Mouse (Mus musculus) monocyte, adult 2 months (primary cell): ENCODE measurements around the gene Cnnm2.
A peak's percentile ranks its signal among the peaks of the same experiment; 100 is the strongest.

Source experiments
- DNase-seq, 2 experiments: peaks; one replicate each; pipeline ENCODE4 v3.0.0; 2022; ENCODE audit warnings: low spot score in 2 of 2, low read depth in 1 of 2

Gene Cnnm2

DNA sequence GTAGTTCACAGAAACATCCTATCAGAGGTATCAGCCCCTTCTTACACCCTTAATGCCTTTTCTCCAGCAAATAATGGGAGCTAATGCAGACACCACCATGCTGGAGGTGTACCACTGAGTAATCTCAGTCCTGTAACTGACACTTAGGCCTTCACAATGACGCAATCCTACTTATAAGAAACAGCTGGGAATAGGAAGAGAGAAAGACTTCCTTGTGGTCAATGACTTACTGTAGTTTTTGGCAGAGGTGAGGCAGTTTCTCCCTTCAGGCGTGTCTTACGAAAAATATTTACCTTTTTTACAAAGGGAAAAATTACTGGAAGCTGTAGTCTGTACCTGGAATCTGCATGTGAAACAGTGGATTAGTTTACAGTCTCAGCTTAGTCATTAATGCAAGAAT is 31.1 kb downstream of the Cnnm2 start:
- no peak for DNase-seq

DNA sequence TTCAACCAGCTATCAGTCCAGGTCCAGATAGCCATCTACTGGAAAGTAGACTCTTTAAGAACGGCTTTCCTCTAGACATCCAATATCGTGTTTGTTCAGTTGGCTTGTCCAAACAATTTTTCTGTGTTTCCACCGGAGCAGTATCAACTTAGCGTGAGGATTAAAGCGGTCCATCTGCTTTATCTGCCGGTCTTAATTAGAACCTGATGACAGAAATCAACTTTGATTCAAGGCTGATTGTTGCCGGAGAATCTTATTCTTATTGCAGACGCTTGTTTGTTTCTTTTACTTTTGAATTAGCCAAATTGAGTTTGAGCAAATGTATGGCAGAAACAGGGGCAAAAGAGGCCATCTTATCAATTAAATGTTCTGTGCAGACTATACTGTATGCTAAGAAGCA is 32.8 kb downstream of the Cnnm2 start:
- DNase-seq, result no peak

DNA sequence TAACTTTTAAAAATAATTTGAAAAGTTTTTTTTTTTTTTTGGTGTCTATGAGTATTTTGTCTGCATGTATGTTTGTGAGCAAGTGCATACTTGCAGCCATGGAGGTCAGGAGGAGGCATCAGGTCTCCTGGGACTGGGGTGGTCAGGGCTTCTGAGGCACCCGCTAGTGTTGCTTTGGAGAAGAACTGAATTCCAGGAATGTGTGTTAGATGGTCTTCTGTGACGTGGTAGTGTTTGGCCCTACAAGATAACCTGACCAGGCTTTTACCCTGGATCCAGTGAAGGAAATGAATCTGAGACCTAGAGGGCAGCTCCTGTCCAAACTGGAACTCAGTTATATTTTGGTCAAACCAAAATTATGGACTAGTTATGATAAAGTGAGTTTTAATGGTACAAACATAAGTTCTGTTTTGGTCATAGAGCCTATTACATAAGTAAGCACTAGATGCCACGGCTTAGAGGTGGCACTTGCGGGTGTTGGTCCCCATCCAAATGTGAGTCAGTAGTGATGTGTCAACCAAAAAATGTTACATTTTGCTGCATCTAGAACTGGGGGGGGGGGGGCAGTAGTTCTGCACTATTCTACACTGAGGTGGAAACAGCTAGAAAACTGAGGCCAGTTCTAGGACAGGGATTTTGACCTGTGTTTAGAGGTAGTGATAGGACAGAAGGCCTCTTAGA is 38.6 kb downstream of the Cnnm2 start:
- DNase-seq, result no peak

DNA sequence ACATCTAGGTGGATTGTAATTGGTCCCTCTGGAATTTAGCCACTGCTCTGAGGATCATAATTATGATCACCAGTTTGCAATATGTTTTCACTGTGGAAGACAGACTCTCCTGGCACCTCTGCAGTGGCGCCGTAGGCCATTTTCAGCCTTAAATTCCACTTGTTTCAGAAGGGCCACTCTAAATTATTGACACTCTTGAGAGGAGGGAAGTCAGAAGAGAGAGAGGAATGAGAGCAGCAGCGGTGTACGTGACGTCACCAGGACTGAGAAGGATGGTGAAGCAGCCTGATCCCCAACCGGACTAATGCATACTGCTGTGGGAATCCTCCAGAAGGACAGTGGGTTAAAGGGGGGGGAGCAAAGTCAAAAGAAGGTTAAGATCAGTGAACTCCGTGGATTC is 40.1 kb downstream of the Cnnm2 start:
- no peak for DNase-seq

DNA sequence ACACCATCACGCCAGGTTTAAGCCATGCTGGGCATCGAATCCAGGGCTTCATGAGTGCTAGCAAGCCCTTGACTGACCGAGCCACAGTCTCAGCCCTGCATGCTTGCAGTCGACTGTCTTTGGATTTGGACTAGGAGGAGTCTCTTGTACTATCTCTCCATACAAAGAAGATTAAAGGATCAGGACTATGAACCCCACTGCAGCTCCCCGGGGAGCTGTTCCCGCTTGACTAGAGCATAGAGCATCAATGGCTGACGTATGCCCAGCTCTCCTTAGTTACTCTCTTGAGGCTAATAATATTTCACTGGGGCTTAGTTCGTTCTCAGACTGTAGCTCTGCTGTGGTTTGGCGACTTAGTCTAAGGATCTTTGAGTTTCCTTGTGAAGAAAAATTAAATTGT is 40.9 kb downstream of the Cnnm2 start:
- DNase-seq, result no peak

DNA sequence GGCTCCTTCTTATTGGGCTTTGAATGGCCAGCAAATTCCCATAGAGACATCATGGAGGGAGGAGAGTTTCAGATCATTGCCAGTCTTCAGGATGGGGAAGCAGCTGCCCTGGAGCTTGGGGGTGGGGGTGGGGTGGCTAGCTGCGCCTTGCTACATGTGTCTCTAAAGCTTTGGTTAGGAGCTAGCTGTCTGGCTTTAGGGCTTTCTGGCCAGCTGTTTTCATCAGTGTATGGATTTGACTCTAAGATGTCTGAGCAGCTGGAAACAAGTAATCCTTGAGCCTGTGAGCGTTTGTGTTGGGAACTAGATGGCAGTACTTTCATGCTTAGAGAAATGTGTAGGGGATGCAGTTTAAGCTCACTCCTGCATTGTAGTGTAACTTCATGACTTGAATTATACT is 42.3 kb downstream of the Cnnm2 start:
- no peak for DNase-seq

DNA sequence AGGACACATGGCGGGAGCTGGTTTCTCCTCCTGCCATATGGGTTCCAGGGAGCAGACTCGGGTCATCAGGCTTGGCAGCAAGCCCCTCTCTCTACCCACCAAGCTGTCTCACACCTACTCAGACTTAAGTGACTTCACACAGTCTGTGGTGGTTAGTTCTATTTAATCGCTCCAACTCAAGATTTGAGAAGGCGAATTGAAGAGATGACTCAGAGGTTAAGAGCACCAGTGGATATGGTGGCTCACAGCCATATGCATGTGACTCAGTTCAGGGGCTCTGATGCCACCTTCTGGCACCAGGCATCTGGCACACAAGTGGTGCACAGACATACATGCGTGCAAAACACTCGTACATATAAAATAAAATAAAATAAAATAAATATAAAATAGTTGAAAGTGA is 43.4 kb downstream of the Cnnm2 start:
- no peak for DNase-seq

DNA sequence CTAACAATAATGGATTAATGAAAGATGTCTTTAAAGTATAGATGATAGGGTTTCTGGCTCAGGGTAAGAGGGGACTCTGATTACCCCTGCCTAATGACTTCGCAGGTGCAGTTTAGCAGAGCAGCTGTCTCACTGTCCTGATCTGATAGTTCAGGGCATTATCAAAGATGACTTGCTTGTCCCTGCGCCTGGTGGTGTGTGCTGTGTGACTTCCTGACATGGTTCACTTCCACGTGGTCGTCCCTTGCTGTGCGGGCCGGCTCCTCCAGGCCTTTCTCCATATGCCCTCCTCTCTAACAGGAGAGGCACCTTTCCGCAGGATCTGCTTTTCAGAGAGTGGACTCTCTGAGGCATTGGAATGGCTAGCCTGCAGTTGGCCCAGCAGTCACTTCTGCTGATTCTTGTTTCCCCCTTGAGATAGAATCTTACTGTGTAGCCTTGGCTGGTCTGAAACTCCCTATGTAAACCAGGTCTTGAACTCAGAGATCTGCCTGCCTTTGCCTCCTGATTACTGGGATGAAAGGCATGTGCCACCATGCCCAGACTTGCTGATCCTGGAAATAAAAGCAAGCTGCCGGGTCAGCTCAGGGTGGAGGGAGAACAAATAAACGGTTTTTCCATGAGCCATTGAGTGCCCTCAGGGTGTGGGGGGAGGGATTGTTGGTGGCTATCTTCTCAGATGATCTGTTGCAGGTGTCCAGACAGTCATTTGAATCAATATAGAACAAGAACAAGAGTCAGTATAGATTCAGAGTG is 44.7 kb downstream of the Cnnm2 start:
- no peak for DNase-seq

DNA sequence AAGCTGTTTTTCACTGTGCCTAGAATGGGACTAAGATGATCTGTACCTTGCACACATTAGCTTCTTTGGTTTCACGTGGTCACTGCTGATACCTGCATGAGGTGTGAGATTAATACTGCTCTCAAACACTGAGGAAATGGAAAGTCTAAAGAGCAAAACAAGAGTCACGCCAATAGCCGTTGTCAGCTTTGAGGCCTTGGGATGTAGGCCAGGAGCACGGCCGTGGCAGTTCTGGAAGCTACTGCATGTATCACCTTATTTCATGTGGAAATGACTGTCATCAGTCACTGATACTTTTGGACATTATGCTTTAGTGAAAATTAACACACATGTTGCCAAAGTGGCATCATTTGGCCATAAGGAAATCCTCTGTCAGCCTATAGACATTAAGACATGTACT is 46.9 kb downstream of the Cnnm2 start:
- no peak for DNase-seq

DNA sequence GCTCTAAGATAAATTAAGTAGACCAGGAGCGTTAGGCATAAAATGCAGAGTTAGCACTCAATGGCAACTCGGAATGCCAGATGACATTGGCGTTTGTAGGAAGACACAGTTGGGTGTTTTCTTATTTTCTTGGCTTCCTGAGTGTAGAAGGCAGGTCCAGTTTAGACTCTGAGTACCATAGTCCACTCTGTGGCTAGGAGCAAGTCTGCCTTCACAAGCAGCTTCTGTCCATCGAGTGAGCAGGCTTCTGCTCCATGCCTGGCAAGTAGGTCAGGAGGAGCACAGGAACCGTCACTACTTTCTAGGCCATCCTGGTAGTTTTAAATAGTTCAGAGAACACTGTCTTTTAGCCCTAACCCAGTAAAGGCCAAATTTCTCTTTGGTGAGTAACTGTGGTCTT is 47.6 kb downstream of the Cnnm2 start:
- DNase-seq, result no peak

DNA sequence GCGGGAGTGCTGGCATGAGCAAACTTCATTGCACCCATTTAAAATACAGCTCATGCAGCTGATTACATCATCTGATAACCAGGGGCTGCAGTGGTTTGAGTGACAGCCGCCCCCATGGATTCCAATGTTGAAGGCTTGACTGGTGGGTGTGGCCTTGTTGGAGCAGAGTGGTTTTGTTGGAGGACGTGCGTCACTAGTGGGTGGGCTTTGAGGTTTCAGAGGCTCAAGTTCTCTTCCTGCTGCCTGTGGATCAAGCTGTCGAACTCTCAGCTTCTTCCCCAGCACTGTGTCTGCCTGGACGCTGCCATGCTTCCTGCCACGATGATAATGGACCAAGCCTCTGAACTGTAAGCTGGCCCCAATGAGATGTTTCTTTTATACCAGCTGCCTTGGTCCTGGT is 57.9 kb downstream of the Cnnm2 start:
- DNase-seq, result no peak

DNA sequence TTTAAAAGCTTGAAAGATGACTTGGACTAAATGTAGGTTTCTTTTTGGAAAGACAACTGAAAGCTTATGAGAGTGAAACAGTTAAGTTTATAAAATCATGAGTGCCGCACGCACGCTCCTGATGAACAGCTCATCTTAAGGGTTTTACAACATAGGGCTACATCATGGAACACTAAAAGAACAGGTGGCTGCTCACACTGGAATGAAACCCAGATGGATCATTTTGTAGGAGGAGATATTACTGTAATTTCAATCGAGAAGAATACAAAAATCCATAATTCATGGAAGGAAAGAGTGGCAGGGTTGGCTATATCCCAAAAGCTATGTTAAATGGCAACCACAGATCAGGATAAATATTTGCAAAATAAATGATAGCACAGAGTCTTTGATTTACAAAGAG is 61.1 kb downstream of the Cnnm2 start:
- no peak for DNase-seq

DNA sequence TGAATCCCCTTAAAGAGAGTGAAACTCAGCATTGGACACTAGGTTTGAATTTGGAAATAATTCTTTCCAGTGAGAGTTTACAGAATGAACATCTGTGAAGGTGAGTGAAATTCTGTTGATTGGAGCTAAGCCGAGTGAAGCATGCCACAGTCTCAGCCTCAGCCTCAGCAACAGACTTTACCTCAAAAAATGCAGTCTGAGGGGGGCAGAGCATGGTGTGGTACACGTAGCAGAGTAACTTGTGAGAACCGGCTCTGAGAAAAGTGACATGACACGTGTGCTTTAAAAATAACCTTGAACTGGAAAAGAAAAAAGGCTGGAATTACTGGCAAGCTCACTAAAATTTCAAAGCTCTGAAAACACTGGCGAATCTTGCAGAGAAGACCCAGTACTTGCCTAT is 62.4 kb downstream of the Cnnm2 start:
- no peak for DNase-seq

DNA sequence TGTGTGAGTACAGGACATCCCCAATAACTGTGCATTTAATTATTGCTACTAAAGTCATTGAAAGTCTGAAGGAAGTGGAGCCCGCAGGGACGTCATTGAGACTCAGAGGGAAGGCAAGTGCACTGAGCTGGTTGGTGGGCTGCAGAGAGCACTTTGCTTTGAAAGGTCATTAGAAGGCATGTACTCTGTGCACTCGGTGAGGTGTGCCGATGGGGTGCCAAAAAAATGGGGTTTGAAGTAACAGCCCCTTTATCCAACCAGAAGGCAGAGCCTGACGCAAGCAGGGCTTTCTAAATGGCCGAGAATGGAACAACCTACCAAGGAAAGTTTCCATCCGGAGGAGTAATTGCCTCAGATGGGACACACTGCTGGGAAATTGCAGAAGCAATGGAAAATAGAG is 63.5 kb downstream of the Cnnm2 start:
- no peak for DNase-seq

DNA sequence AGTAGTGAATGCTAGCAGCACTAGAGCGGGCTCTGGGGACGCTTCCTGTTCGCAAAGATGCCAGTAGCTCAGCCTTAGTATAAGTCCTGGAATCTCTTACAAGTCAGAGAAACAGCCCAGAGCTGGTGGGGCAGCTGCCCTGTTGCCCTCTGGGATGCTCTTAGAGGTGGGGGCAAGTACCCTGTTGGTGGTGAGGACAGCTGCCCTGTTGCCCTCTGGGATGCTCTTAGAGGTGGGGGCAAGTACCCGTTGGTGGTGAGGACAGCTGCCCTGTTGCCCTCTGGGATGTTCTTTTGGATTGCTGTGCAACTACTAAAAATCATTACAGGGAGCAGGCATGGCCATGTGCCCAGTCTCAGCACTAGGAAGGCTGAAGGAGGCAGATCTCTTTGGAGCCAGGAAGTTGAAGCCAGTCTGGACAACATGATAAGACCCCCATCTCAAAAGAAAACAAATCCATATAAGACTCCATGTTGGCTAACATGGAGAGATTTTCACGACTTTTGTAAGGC is 66.3 kb downstream of the Cnnm2 start:
- DNase-seq, result no peak

DNA sequence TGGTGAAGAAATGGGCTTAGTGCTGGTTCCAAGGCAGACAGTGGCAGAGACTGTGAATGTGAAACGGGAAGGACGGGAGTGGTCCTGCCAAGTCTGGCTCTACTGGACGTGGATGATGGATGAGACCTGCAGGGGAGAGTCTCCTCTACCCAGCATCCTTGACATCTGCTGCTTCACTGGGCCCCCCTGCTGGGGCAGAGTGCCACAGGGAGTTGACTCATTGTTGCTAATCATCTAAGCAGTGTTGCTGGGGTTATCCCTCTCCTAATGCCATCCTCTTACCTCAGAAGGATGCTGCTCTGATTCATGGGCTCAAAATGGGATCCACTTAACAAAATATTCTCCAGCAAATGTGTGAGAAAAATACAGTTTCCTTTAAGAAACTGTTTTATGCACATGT is 67.6 kb downstream of the Cnnm2 start:
- DNase-seq, result no peak

DNA sequence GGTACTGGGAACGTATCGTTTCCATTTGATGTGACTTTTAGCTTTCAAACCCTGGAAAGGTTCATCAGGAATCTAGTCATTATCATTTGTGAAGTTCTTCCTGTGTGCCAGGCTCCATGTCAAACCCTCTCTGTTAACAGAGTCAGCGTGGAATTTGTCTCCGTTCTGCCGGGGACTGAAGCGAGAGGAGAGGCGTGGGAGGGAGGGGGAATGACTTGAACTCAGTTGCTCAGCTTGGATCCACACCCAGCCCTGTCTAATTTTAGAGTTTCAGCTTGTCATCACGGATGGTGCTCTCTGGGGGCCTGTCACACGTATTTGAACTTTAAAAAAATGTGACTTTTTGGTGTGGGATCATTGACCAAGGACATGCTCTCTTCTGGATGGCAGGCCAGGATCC is 70.0 kb downstream of the Cnnm2 start:
- DNase-seq, result no peak

DNA sequence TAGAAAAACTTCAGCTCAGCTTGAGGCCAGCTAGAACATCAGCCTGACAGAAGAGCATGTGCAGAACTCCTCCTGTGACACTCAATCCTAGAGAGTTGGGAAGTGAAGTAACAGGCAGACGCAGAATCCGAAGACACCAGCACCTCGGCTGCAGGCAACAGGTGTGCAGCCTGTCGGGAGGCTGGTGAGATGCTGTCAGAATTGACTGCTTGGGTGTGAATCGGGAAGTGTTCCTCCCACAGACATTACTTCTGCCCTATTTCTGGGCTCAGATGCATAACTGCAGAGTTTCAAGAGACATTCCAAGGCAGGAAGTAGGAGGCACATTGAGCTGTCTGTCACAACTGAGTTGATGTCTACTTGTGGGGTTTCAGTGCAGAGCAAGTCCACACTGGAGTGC is 72.9 kb downstream of the Cnnm2 start:
- no peak for DNase-seq

DNA sequence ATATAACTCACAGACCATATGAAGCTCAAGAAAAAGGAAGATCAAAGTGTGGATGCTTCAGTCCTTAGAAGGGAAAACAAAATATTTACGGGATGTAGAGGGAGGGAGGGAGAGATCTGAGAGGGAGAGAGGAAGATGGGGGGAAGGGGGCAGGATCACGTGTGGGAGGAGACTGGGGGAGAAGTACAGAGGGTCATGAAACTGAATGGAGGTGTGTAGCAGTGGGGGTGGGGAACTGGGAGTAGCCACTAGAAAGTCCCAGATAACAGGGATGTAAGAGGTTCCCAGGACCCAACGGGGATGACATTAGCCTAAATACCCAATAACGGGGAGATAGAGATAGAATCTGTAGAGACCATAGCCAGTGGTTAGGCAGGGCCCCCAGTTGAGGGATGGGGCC is 73.9 kb downstream of the Cnnm2 start:
- DNase-seq, result no peak

DNA sequence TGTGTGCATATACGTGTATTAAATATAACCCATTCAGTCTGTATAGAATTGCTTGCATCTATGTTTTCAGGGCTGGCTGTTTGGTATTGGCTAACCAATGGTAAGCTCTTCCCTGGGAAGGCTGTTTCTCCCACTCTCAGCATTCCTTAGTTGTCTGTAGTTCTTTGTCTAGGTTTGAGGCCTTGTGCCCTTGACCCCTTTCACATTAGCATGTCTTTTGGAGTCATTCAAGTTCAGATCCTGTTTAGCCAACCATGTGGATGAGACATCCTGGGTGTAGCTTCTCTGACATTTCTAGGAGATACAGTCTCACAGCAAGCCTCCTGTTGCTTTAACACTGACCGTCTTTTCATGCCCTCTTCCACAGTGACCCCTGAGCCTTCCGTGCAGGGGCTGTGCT is 74.7 kb downstream of the Cnnm2 start:
- no peak for DNase-seq

DNA sequence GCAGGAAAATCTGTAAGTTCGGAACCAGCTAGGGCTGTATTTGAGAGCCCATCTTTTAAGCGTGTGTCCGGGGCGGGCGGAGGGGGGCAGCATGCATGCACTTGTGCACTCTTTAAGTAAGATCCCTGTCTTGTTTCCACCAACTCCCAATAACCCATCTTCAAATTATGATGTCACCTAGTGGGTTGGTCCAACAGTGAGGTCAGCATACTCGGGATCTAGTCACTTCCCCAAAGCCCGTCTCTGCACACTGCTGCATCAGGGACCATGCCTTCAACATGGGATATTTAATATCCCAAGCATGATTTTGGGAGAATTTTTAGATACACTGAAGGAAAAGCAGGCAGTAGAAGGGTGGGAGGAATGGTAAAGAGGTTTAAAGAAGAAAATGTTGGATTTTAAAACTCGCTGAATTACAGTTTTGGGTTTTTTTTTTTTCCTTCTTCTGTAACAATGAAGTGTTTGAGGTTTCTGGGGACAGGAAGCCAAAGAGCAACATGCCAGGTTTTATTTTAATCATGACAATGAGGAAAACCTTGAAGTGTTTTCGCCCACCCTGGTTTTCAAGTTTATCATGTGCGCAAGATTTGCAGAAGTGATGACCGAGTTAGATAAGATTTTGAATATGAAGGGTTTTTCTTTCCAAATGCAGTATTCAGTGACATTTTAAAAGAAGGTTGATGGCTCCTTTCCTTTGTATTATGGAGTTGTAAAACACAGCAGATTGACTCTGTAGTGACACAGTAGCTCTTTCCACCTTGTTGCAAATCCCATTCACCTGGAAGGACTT is 76.1 kb downstream of the Cnnm2 start:
- DNase-seq, result peak in 1 of 2 experiments; percentile 6

DNA sequence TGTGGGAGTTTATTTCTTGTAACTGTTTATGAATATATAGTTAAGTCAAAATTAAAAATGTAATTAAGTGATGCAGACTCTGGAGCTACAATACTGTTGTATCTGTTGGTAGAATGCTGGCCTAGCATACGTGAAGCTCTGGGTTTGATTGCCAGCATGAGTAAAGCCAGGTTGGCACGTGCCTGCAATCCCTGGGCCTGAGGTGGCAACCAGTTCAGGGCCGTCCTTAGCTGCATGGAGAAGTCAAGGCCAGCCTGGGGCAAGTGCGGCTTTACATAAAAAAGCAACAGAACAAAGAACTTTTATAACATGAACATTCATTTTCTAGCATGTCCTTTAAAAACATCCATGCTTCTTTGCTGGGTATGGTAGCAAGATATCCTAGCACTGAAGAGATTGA is 79.6 kb downstream of the Cnnm2 start:
- no peak for DNase-seq
